Mouse (Mus musculus): ENCODE measurements at regions not wholly inside any gene's neighbourhood (a gene's known extent, or its start where the extent isn't known, plus 50 kb on each side); places are given as distances from the start of the nearest gene placed in this dataset.

- TF ChIP-seq CTCF (IDR thresholded peaks at IDR 0.05) (no peak), EP300 (IDR thresholded peaks at IDR 0.05) (no peak)
Measured at GRCm38 (mm10) chr15:50183185-50183584, 3701.5 kb upstream of the Gm7489 start.
